Mouse (Mus musculus): ENCODE measurements at regions not wholly inside any gene's neighbourhood (a gene's known extent, or its start where the extent isn't known, plus 50 kb on each side); places are given as distances from the start of the nearest gene placed in this dataset.

- no peaks in the 10 kb centered on the region for H3K9me3 ChIP-seq (replicated peaks; ENCODE audit: insufficient read depth, low read length)
- TF ChIP-seq EP300 (IDR thresholded peaks at IDR 0.05; ENCODE audit: low read depth in 1 of 2, low read length in 2 of 2) = no peak
- no peak for TF ChIP-seq TAL1 (IDR thresholded peaks at IDR 0.05; ENCODE audit: low read length)
- no peak for TF ChIP-seq ZKSCAN1 (IDR thresholded peaks at IDR 0.05; ENCODE audit: low read depth, low read length)
- no peak for TF ChIP-seq CTCF (IDR thresholded peaks at IDR 0.05 in 2 of 3, conservative IDR thresholded peaks at IDR 0.05 in 1 of 3; ENCODE audit: control insufficient read depth in 1 of 3, insufficient read depth in 1 of 3, low read depth in 2 of 3, low read length in 3 of 3, poor library complexity in 1 of 3, severe bottlenecking in 1 of 3)
- TF ChIP-seq USF2 (IDR thresholded peaks at IDR 0.05; ENCODE audit: borderline replicate concordance in 1 of 2, insufficient read depth in 1 of 2, low read depth in 1 of 2, low read length in 2 of 2) = no peak
- no peak for TF ChIP-seq TCF12 (IDR thresholded peaks at IDR 0.05; ENCODE audit: low read depth, low read length)
- TF ChIP-seq BHLHE40 (IDR thresholded peaks at IDR 0.05; ENCODE audit: borderline replicate concordance, low read depth, low read length) = no peak
- TF ChIP-seq KAT2A (conservative IDR thresholded peaks at IDR 0.05; ENCODE audit: low read depth, low read length) = no peak
- no peaks in the 10 kb centered on the region for H3K27me3 ChIP-seq (ENCODE audit: control insufficient read depth in 1 of 2, insufficient read depth in 2 of 2, low read length in 2 of 2)
- no peaks in the 10 kb centered on the region; a peak in 1 of 4 replicates for H3K36me3 ChIP-seq (ENCODE audit: control insufficient read depth in 1 of 2, insufficient read depth in 2 of 2, low read length in 2 of 2)
- H3K79me2 ChIP-seq (ENCODE audit: control insufficient read depth, insufficient read depth, low read length, poor library complexity) = no peaks in the 10 kb centered on the region
- no peak overlapping the region for H3K4me3 ChIP-seq (ENCODE audit: control insufficient read depth in 1 of 2, insufficient read depth in 1 of 2, low read depth in 2 of 2, low read length in 2 of 2)
- no peak overlapping the region for H3K27ac ChIP-seq (ENCODE audit: control insufficient read depth, low read depth, low read length)
- no peak overlapping the region for H3K9ac ChIP-seq (ENCODE audit: control insufficient read depth, low read depth, low read length, poor library complexity, severe bottlenecking)
- no peaks in the 10 kb centered on the region for H3K4me1 ChIP-seq (ENCODE audit: control insufficient read depth in 1 of 2, insufficient read depth in 2 of 2, low read length in 2 of 2)
- no peak for DNase-seq (ENCODE audit: low read depth, low spot score)
Observed at GRCm38 (mm10) chr13:107730976-107731375, 313.3 kb upstream of the Smim15 start.

GRCm38 (mm10) chr13:107726491-107726890, 317.8 kb upstream of the Smim15 start:
- TF ChIP-seq TAL1 (IDR thresholded peaks at IDR 0.05; ENCODE audit: low read length) (no peak), MYC (IDR thresholded peaks at IDR 0.05; ENCODE audit: low read depth, low read length) (no peak), HCFC1 (IDR thresholded peaks at IDR 0.05; ENCODE audit: low read depth, low read length) (no peak), GABPA (IDR thresholded peaks at IDR 0.05; ENCODE audit: low read depth, low read length) (no peak), MAZ (IDR thresholded peaks at IDR 0.05; ENCODE audit: low read depth, low read length) (no peak), MXI1 (IDR thresholded peaks at IDR 0.05; ENCODE audit: low read depth, low read length) (no peak), POLR2AphosphoS2 (IDR thresholded peaks at IDR 0.05; ENCODE audit: low read length) (no peak), POLR2A (IDR thresholded peaks at IDR 0.05; ENCODE audit: control insufficient read depth in 1 of 2, insufficient read depth in 1 of 2, low read depth in 1 of 2, low read length in 2 of 2, poor library complexity in 1 of 2) (no peak), ETS1 (IDR thresholded peaks at IDR 0.05; ENCODE audit: low read depth, low read length) (no peak), SMC3 (IDR thresholded peaks at IDR 0.05; ENCODE audit: low read depth, low read length) (no peak), TCF12 (IDR thresholded peaks at IDR 0.05; ENCODE audit: low read depth, low read length) (no peak), ZNF384 (IDR thresholded peaks at IDR 0.05; ENCODE audit: low read depth, low read length) (no peak), MEF2A (IDR thresholded peaks at IDR 0.05; ENCODE audit: extremely low read depth, insufficient replicate concordance, low read depth, low read length, poor library complexity, severe bottlenecking) (no peak), NRF1 (IDR thresholded peaks at IDR 0.05; ENCODE audit: insufficient read depth, low read depth, low read length, poor library complexity, severe bottlenecking) (no peak), TBP (IDR thresholded peaks at IDR 0.05; ENCODE audit: low read depth, low read length) (no peak), USF1 (IDR thresholded peaks at IDR 0.05; ENCODE audit: low read depth, low read length) (no peak), MAX (IDR thresholded peaks at IDR 0.05; ENCODE audit: low read length) (no peak), ELF1 (IDR thresholded peaks at IDR 0.05; ENCODE audit: low read depth, low read length) (no peak), RAD21 (IDR thresholded peaks at IDR 0.05; ENCODE audit: low read depth, low read length) (no peak), MAFK (IDR thresholded peaks at IDR 0.05; ENCODE audit: borderline replicate concordance, low read depth, low read length) (no peak)
- no peaks in the 10 kb centered on the region for H3K27me3 ChIP-seq (ENCODE audit: control insufficient read depth in 1 of 2, insufficient read depth in 2 of 2, low read length in 2 of 2)
- H3K9ac ChIP-seq (ENCODE audit: control insufficient read depth, low read depth, low read length, poor library complexity, severe bottlenecking) = no peak overlapping the region
- no peaks in the 10 kb centered on the region; a peak in 1 of 4 replicates for H3K36me3 ChIP-seq (ENCODE audit: control insufficient read depth in 1 of 2, insufficient read depth in 2 of 2, low read length in 2 of 2)
- no peak overlapping the region for H3K27ac ChIP-seq (ENCODE audit: control insufficient read depth, low read depth, low read length)
- H3K4me3 ChIP-seq (ENCODE audit: control insufficient read depth in 1 of 2, insufficient read depth in 1 of 2, low read depth in 2 of 2, low read length in 2 of 2) = no peak overlapping the region
- no peaks in the 10 kb centered on the region for H3K4me1 ChIP-seq (ENCODE audit: control insufficient read depth in 1 of 2, insufficient read depth in 2 of 2, low read length in 2 of 2)
- DNase-seq (ENCODE audit: low read depth, low spot score) = no peak
- H3K79me2 ChIP-seq (ENCODE audit: control insufficient read depth, insufficient read depth, low read length, poor library complexity) = no peaks in the 10 kb centered on the region
- H3K9me3 ChIP-seq (replicated peaks; ENCODE audit: insufficient read depth, low read length) = no peaks in the 10 kb centered on the region
